ENCODE assay signal across 8 mouse cellular contexts in the genomic region with DNA sequence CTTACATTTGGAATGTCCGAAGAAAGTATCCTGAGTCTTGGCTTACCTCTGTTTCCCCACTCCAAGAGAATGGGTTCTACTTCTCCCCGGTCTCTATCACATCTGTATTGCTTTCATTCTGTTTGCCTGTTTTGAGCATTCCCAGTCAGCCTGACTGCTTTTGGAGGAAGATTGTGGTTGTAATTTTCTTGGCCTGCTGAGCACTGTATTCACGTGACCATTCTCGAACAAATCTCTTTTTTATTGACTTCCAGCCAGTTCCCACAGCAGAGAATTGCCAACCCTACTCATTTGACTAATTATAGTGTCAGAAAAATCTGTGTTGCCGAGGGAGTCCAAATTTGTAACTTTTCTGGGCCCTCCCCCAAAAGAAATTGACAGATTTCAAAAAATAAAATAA. TPM values are rescaled to one million over a fixed set of nuclear protein-coding genes. Genes with fewer than 3 reads are reported as not detected.
A peak's percentile ranks its signal among the peaks of the same experiment; 100 is the strongest.
DNase-seq lines count a peak whose midpoint lies in the region; ATAC-seq lines count a peak whose summit lies in the region.
"Had no signal": no experiment of that assay in that cellular context is flagged by ENCODE, and none has a peak within 500 bp of the region (broad histone marks: within the 10 kb centered on the region; RNA-seq: fewer than 3 reads in every experiment).

Gene Abca8a (minus strand): TSS at position 121 of the 400 bp plus-strand sequence.

- H3K9me3 ChIP-seq in liver, embryonic 16.5 days (replicated peaks; ENCODE audit: control insufficient read depth, low read length): no peaks in the 10 kb centered on the region
- H3K9me3 ChIP-seq in heart, embryonic 16.5 days (replicated peaks; ENCODE audit: control insufficient read depth, low read length): no peaks in the 10 kb centered on the region

- H3K36me3 ChIP-seq in liver, embryonic 16.5 days (ENCODE audit: control insufficient read depth, insufficient read depth): no peaks in the 10 kb centered on the region
- H3K36me3 ChIP-seq in heart, embryonic 16.5 days (ENCODE audit: control insufficient read depth, insufficient read depth): no peaks in the 10 kb centered on the region

- no peak within 1 kb of the TSS for H3K27ac ChIP-seq in liver, embryonic 16.5 days (ENCODE audit: low read length)
- peak within 1 kb of the TSS; percentile 62; the same call in 1 of the 2 replicates for H3K27ac ChIP-seq in brown adipose tissue, adult 24 weeks (replicated peaks; ENCODE audit: low read depth, low read length)
- no peak within 1 kb of the TSS for H3K27ac ChIP-seq in heart, embryonic 16.5 days (ENCODE audit: low read length)
- H3K27ac ChIP-seq: macrophage had no signal

- H3K9ac ChIP-seq in liver, embryonic 16.5 days (ENCODE audit: low read depth, low read length): no peak within 1 kb of the TSS
- no peak within 1 kb of the TSS for H3K9ac ChIP-seq in heart, embryonic 16.5 days (ENCODE audit: low read length)

- no peak within 1 kb of the TSS for H3K4me3 ChIP-seq in liver, embryonic 16.5 days (ENCODE audit: low read depth, low read length)
- peak within 1 kb of the TSS; percentile 52 for H3K4me3 ChIP-seq in brown adipose tissue, adult 24 weeks (ENCODE audit: insufficient read depth, low read depth, low read length)
- H3K4me3 ChIP-seq in heart, embryonic 16.5 days (ENCODE audit: low read length): peak within 1 kb of the TSS; percentile 16; the same call in 1 of the 2 replicates

- H3K4me1 ChIP-seq in liver, embryonic 16.5 days (ENCODE audit: control insufficient read depth, low read depth, low read length): no peaks in the 10 kb centered on the region
- no peaks in the 10 kb centered on the region for H3K4me1 ChIP-seq in brown adipose tissue, adult 24 weeks (ENCODE audit: control insufficient read depth, insufficient read depth, insufficient read length, low read length)
- no peaks in the 10 kb centered on the region for H3K4me1 ChIP-seq in heart, embryonic 16.5 days (ENCODE audit: control insufficient read depth, insufficient read depth, low read length)

- intact Hi-C loops in left cerebral cortex, postnatal 36 days (cut with DNase I): no loop called here

- WGBS in liver, embryonic 16.5 days (ENCODE audit: insufficient replicate concordance): 44% methylated on average over 5 of the region's 5 CpGs
- WGBS in heart, embryonic 16.5 days: 68% methylated on average over 5 of the region's 5 CpGs

- ATAC-seq in liver, embryonic 16.5 days (ENCODE audit: low read depth): no peak
- no peak for ATAC-seq in heart, embryonic 16.5 days (replicated peaks; ENCODE audit: extremely low read depth, insufficient read depth, low FRiP score)
- ATAC-seq in megakaryocyte, adult 5-6 weeks (ENCODE audit: poor library complexity, severe bottlenecking): peak; percentile 15; the same call in 1 of the 2 replicates

- no peak for DNase-seq in liver
- DNase-seq in embryo, embryonic 10.5 days (ENCODE audit: low spot score): no peak
- DNase-seq in left cerebral cortex, postnatal 36 days (ENCODE audit: low spot score in 2 of 2): no peak

- H3K27me3 ChIP-seq in liver, embryonic 16.5 days (ENCODE audit: control insufficient read depth, insufficient read depth, low read depth, low read length): no peaks in the 10 kb centered on the region
- no peaks in the 10 kb centered on the region for H3K27me3 ChIP-seq in heart, embryonic 16.5 days (ENCODE audit: control insufficient read depth, insufficient read depth, low read length)

- H3K4me2 ChIP-seq in liver, embryonic 16.5 days (ENCODE audit: low read depth, low read length): peak within 1 kb of the TSS; percentile 17; the same call in 1 of the 2 replicates
- 0 out of 2 replicates have a peak within 1 kb of the TSS, but pooled peaks have one; percentile 28 for H3K4me2 ChIP-seq in heart, embryonic 16.5 days (ENCODE audit: low read depth, low read length)

RNA-seq across cellular contexts. Expression of gene Abca8a, which starts in this region (rescaled TPM):
- 5.2 and 5.8 TPM in 2 replicates for polyA plus RNA-seq in liver, embryonic 16.5 days (2015; fragmentation: Nextera tagmentation; extraction: Ambion mirVana)
- polyA plus RNA-seq in brown adipose tissue, adult 24 weeks (2012; ENCODE audit: insufficient read depth, insufficient read length, missing spikeins): 25.4 and 25.6 TPM in 2 replicates
- polyA plus RNA-seq in heart, embryonic 16.5 days (2015; fragmentation: Nextera tagmentation; extraction: Ambion mirVana): 5.9 and 6.4 TPM in 2 replicates
- total RNA-seq in megakaryocyte, adult 5-6 weeks (2015): 0.38 and 0.66 TPM in 2 replicates
- 0.04 and 0.15 TPM in 2 replicates for total RNA-seq in megakaryocyte, adult 5-6 weeks (2017)
- 1 to 10 TPM; 1.5 to 2.0 TPM for total RNA-seq in left cerebral cortex, postnatal 36 days (2021)
- polyA plus RNA-seq: macrophage had no signal

Comparison
In these comparisons a context has a peak if more than half of its experiments do, and no peak if none do; other contexts are left out.
1. Peak in ATAC-seq in megakaryocyte, adult 5-6 weeks; RNA of the gene not detected or under 1 TPM.